Mouse (Mus musculus) heart, adult 2 months (tissue): ENCODE measurements at regions not wholly inside any gene's neighbourhood (a gene's known extent, or its start where the extent isn't known, plus 50 kb on each side); places are given as distances from the start of the nearest gene placed in this dataset.
A peak's percentile ranks its signal among the peaks of the same experiment; 100 is the strongest.

Experiments used
- DNase-seq, 2 experiments: peaks; one replicate each; pipeline ENCODE4 v3.0.0; 2021
- H3K27ac ChIP-seq: fragments of 200-600 bp; 2 replicates; pipeline ENCODE4 v1.8.1; 2022
- H3K27me3 ChIP-seq: fragments of 200-500 bp; 2 replicates; pipeline ENCODE4 v1.6.1; 2012; ENCODE audit warnings: mild to moderate bottlenecking, low read length, inconsistent platforms, mixed read lengths; ENCODE audit not compliant: control insufficient read depth, insufficient read depth
- H3K36me3 ChIP-seq: fragments of 200-500 bp; 2 replicates; pipeline ENCODE4 v1.6.1; 2012; ENCODE audit warnings: low read length, inconsistent platforms; ENCODE audit not compliant: control insufficient read depth, insufficient read depth
- H3K4me1 ChIP-seq: fragments of 200-500 bp; 2 replicates; pipeline ENCODE4 v1.6.1; 2011; ENCODE audit warnings: low read length; ENCODE audit not compliant: control insufficient read depth, insufficient read depth
- H3K4me3 ChIP-seq: fragments of 200-600 bp; 2 replicates; pipeline ENCODE4 v1.8.1; 2022
- H3K79me2 ChIP-seq: fragments of 200-500 bp; replicated peaks from 2 replicates; pipeline ENCODE4 v1.6.1; 2012; ENCODE audit warnings: mild to moderate bottlenecking, inconsistent platforms, low read length, moderate library complexity, mixed read lengths; ENCODE audit not compliant: control insufficient read depth, insufficient read depth
- H3K9ac ChIP-seq: fragments of 200-500 bp; 2 replicates; pipeline ENCODE4 v1.6.1; 2012; ENCODE audit warnings: low read depth, mild to moderate bottlenecking, control low read depth, inconsistent platforms, low read length, mixed read lengths
- CTCF ChIP-seq: fragments of 200-600 bp; IDR thresholded peaks from 2 replicates; pipeline ENCODE4 v1.8.1; 2022; ENCODE audit warnings: antibody characterized with exemption, mild to moderate bottlenecking, moderate library complexity
- EP300 ChIP-seq: fragments of 200-500 bp; IDR thresholded peaks from 2 replicates; pipeline ENCODE4 v1.6.1; 2011; ENCODE audit warnings: low read depth, low read length, control low read depth; ENCODE audit not compliant: insufficient read depth
- POLR2A ChIP-seq: fragments of 200-500 bp; IDR thresholded peaks from 2 replicates; pipeline ENCODE4 v1.6.1; 2011; ENCODE audit warnings: mild to moderate bottlenecking, low read depth, low read length, control low read depth; ENCODE audit not compliant: insufficient read depth
- WGBS: fragments of 180-500 bp; shearing (Covaris S2); methylation state at CpG from one replicate; pipeline ENCODE4 v1.1.7; 2018; 5-methylcytosine and 5-hydroxymethylcytosine counted together
- intact Hi-C: fragments of 180-260 bp; cut with DNase I; formaldehyde crosslinking; loops from one replicate; pipeline ENCODE4 v1.15.1; 2025

DNA sequence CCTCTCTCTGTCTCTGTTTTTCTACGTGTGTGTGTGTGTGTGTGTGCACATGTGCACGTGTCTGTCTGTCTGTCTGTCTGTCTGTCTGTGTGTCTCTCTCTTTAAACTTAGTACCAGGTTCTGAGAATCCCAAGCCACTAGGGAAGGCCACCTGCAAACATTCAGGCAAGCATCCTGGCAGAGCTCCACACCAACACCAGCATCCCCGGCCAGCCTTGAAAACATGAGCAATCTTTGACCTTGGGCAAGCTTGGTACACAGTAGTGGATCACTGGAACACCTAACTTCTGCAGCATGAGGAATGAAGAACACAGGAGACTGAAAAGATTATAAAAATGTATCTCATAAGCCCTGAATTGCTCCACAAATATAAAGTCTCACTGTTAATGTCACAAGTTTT is 359.0 kb upstream of the Smim15 start:
- no peaks in the 10 kb centered on the region for H3K27me3 ChIP-seq
- DNase-seq, result no peak
- intact Hi-C loops, result no loop called here
- WGBS, result 75% methylated on average over 3 of the region's 3 CpGs
- no peak overlapping the region for H3K4me3 ChIP-seq
- TF ChIP-seq EP300 (no peak), POLR2A (no peak), CTCF (no peak)
- no peaks in the 10 kb centered on the region for H3K79me2 ChIP-seq
- H3K9ac ChIP-seq, result no peak overlapping the region
- H3K36me3 ChIP-seq, result no peaks in the 10 kb centered on the region
- no peaks in the 10 kb centered on the region for H3K4me1 ChIP-seq
- H3K27ac ChIP-seq, result no peak overlapping the region

DNA sequence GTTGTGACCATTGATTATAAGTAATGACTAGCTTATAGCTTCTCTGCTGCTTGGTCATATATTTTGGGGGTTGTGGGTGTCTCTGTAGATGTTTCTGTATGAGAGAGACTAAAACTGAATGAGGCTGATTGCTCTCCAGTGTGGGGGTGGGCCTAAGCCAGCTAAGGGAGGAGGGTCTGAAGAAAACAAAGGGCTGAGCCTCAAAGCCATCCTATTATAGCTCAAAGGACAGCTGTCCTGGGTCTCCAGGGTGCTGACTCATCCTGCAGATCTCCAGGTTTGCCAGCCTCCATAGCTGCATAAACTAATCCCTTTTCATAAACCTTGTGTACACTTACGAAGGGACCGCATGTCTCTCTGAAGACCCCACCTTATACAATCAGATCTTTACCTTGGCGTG is 360.3 kb upstream of the Smim15 start:
- no peak for TF ChIP-seq CTCF
- TF ChIP-seq POLR2A, result no peak
- TF ChIP-seq EP300, result no peak

DNA sequence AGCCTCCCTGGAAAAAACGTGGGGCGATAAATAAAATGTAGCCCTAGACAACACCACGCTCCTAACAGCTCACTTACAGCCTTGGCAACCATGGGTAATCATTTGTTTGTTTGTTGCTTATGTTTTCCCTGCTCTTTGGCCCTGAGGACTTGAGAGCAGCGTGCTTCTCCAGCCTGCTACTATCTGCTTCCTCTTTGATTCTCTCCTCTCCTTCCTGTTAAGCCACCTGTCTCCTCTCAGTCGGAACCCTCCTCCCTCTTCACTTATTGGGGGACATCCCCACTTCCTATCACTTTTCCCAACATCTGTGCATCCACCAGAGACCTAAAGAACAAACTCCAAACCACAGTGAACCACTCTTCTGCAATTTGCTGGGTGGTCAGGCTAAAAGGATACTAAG is 362.5 kb upstream of the Smim15 start:
- intact Hi-C loops, result no loop called here
- DNase-seq, result no peak
- Histone ChIP-seq H3K4me3 (no peak overlapping the region), H3K9ac (no peak overlapping the region), H3K36me3 (no peaks in the 10 kb centered on the region), H3K4me1 (peaks cover 2% of the 10 kb centered on the region; the same call in 1 of the 2 replicates), H3K79me2 (no peaks in the 10 kb centered on the region), H3K27ac (no peak overlapping the region), H3K27me3 (no peaks in the 10 kb centered on the region)
- no peak for TF ChIP-seq POLR2A
- TF ChIP-seq CTCF, result no peak
- TF ChIP-seq EP300, result no peak
- WGBS, result 67% methylated on average over 5 of the region's 5 CpGs

More for the DNA sequence above, 360.3 kb upstream of the Smim15 start:
- Histone ChIP-seq H3K79me2 (no peaks in the 10 kb centered on the region), H3K4me3 (no peak overlapping the region), H3K4me1 (no peaks in the 10 kb centered on the region), H3K36me3 (no peaks in the 10 kb centered on the region), H3K27me3 (no peaks in the 10 kb centered on the region), H3K27ac (no peak overlapping the region), H3K9ac (no peak overlapping the region)
- WGBS, result 91% methylated on average over 3 of the region's 3 CpGs
- intact Hi-C loops, result no loop called here
- no peak for DNase-seq

DNA sequence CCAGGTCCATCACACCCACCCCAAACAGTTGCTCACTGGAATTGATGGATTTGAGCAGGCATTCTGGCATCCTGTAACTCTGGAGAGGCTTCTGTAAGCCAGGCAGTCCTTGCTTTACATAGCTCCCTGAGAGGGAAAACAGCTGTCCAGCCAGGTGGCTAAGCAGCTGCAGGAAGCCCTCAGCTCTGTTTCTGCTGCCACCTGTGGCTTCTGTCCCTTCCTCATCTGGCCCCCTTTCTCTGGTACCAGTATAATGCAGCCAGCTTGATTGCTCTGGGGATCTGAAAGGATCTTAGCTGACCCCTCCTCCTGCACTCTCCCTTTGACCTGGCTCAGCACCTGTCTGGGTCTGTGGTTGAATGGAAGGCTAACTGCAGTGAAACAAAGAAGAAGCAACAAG is 365.4 kb upstream of the Smim15 start:
- Histone ChIP-seq H3K9ac (no peak overlapping the region), H3K36me3 (no peaks in the 10 kb centered on the region), H3K79me2 (no peaks in the 10 kb centered on the region), H3K4me3 (no peak overlapping the region), H3K4me1 (peaks cover 7% of the 10 kb centered on the region), H3K27ac (no peak overlapping the region), H3K27me3 (no peaks in the 10 kb centered on the region)
- intact Hi-C loops, result loop anchor here (5.0 kb wide), 2 partner anchors 67 to 213 kb away; no protein-coding TSS in a partner anchor
- no peak for DNase-seq
- no peak for TF ChIP-seq POLR2A
- no peak for TF ChIP-seq EP300
- no peak for TF ChIP-seq CTCF

DNA sequence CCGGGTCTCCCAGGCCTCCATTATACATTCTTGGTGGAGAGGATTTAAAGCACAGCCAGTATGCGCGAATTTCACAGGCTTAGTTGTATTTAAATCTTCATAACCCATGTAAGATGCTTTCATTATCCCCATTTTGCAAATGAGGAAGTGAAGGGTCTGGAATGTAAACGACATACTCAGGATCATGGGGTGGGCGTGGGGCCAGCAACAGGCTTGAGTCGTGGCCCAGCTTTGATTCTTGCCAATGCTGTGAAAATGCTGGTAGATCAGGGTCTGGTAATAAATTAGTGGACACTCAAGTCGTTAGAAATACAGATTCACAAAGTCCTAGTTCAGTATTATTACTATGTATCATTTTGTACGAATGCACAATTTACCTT is 367.2 kb upstream of the Smim15 start:
- Histone ChIP-seq H3K36me3 (no peaks in the 10 kb centered on the region), H3K4me3 (no peak overlapping the region), H3K9ac (no peak overlapping the region), H3K4me1 (peaks cover 7% of the 10 kb centered on the region), H3K79me2 (no peaks in the 10 kb centered on the region), H3K27ac (peak overlapping the region; percentile 68), H3K27me3 (no peaks in the 10 kb centered on the region)
- no peak for TF ChIP-seq CTCF
- no peak for TF ChIP-seq EP300
- TF ChIP-seq POLR2A, result no peak
- 41% methylated on average over 8 of the region's 8 CpGs for WGBS
- intact Hi-C loops, result loop anchor here (2.0 to 5.0 kb wide), 3 partner anchors 65 to 368 kb away; partner anchors contain the start of gene Smim15
- DNase-seq, result no peak

DNA sequence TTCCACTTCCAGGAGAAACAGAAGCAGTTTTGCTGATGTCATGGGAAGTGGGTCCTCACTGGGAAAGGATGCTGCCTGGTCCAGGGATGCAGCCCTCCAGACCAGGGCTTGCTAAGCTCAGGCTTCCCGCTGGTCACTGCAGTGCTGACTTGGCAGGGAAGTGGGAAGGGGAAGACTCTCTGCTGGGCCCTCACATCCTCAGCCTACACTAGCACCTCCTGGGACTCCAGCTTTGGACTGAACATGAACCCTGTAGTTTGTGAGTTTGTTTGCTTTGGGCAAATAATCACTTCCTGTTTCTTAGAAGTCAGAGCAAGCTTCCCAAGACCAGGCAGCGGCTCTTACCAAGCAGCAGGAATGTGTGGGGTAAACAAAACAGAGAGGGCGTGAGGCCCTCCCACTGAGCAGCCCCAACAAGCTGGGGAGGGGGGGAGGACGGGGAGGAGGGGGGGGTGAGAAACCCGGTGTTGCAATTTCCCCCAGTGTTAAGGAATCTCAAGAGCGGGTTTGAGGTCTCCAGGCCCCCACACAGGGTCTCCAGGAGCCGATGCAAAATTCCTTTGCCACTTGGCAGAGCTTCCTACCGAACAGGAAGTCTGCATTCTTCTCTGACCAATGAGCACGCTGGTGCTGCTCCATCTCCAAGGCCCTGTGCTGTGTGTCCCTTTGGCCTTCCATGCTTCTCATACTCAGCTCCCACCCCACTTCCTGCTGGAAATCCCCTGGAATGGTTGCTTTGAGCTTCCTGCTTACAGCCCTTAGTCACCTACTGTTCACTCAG is 367.7 kb upstream of the Smim15 start:
- Histone ChIP-seq H3K4me1 (peaks cover 7% of the 10 kb centered on the region), H3K27me3 (no peaks in the 10 kb centered on the region), H3K27ac (peak overlapping the region; percentile 68), H3K9ac (no peak overlapping the region), H3K4me3 (no peak overlapping the region), H3K36me3 (no peaks in the 10 kb centered on the region), H3K79me2 (no peaks in the 10 kb centered on the region)
- intact Hi-C loops, result loop anchor here (2.0 to 5.0 kb wide), 3 partner anchors 64 to 368 kb away; partner anchors contain the start of gene Smim15
- no peak for TF ChIP-seq POLR2A
- peak; percentile 55 to 66 for DNase-seq
- WGBS, result 21% methylated on average over 9 of the region's 9 CpGs
